Mouse (Mus musculus) B cell, adult 2 months (primary cell): Measurements from ENCODE around the gene Ear6.
A peak's percentile ranks its signal among the peaks of the same experiment; 100 is the strongest.

Experiments used
- DNase-seq, 2 experiments: peaks; one replicate each; pipeline ENCODE4 v3.0.0; 2022

Gene Ear6

GRCm38 (mm10) chr14:51895071-51895470, 41.6 kb downstream of the Ear6 start:
- DNase-seq, result no peak

- DNase-seq, result no peak
Measured at GRCm38 (mm10) chr14:51896019-51896418, 42.5 kb downstream of the Ear6 start.

- DNase-seq, result no peak
Measured at GRCm38 (mm10) chr14:51896539-51897170, 43.2 kb downstream of the Ear6 start.

- no peak for DNase-seq
Measured at GRCm38 (mm10) chr14:51899351-51899750, 45.9 kb downstream of the Ear6 start.

GRCm38 (mm10) chr14:51902806-51903710, 49.6 kb downstream of the Ear6 start:
- peak; percentile 84 to 85 for DNase-seq

- DNase-seq, result no peak
Measured at GRCm38 (mm10) chr14:51903782-51904181, 50.3 kb downstream of the Ear6 start.
